Mouse (Mus musculus) neural tube, embryonic 13.5 days (tissue): Measurements from ENCODE around the gene Speg. TPM values are rescaled to one million over a fixed set of nuclear protein-coding genes. Genes with fewer than 3 reads are reported as not detected.

Source experiments
- ATAC-seq: fragments of 200-750 bp; cut with Nextera tagmentation; 2 replicates; pipeline ENCODE4 v1.8.0; 2017; ENCODE audit warnings: low read depth, mild to moderate bottlenecking, moderate TSS enrichment, moderate library complexity
- H3K27ac ChIP-seq: fragments of 300-500 bp; sonication (generic); replicated peaks from 2 replicates; pipeline ENCODE4 v1.5.1; 2015; ENCODE audit warnings: moderate library complexity, mild to moderate bottlenecking, inconsistent platforms
- H3K27me3 ChIP-seq: fragments of 300-500 bp; sonication (generic); 2 replicates; pipeline ENCODE4 v1.6.1; 2015; ENCODE audit warnings: mild to moderate bottlenecking, inconsistent platforms
- H3K36me3 ChIP-seq: fragments of 300-500 bp; sonication (generic); 2 replicates; pipeline ENCODE4 v1.6.1; 2015; ENCODE audit warnings: mild to moderate bottlenecking, inconsistent platforms
- H3K4me1 ChIP-seq: fragments of 300-500 bp; sonication (generic); replicated peaks from 2 replicates; pipeline ENCODE4 v1.6.1; 2015; ENCODE audit warnings: inconsistent platforms
- H3K4me2 ChIP-seq: fragments of 300-500 bp; sonication (generic); 2 replicates; pipeline ENCODE4 v1.6.1; 2015; ENCODE audit warnings: inconsistent platforms, mild to moderate bottlenecking, moderate library complexity
- H3K4me3 ChIP-seq: fragments of 300-500 bp; sonication (generic); 2 replicates; pipeline ENCODE4 v1.5.1; 2015; ENCODE audit warnings: mild to moderate bottlenecking, inconsistent platforms
- H3K9ac ChIP-seq: fragments of 300-500 bp; sonication (generic); 2 replicates; pipeline ENCODE4 v1.6.1; 2015; ENCODE audit warnings: moderate library complexity, mild to moderate bottlenecking, inconsistent platforms
- H3K9me3 ChIP-seq: fragments of 300-500 bp; sonication (generic); 2 replicates; pipeline ENCODE4 v1.6.1; 2016; ENCODE audit warnings: inconsistent platforms
- WGBS: fragments of 180-500 bp; shearing (Covaris S2); methylation state at CpG from one replicate; pipeline ENCODE4 v1.1.7; 2015; 5-methylcytosine and 5-hydroxymethylcytosine counted together
- polyA plus RNA-seq: library from polyadenylated mRNA; unstranded; fragments of >200 nt; fragmentation: Nextera tagmentation; extraction: Ambion mirVana; gene quantifications from 2 replicates; pipeline ENCODE4 v1.2.1, GENCODE M21; 2015

Gene Speg
- polyA plus RNA-seq, 1 experiment from 2014 or later: 21.4 TPM

GRCm38 (mm10) chr1:75435475-75436328 lies 60.6 kb downstream of the Speg start, which contains the start of gene Gmppa:
Gmppa (plus strand) TSS chr1:75435930.
- peak within 1 kb of the TSS; percentile 81 for H3K9ac ChIP-seq
- ATAC-seq: peak; percentile 81
- peaks cover 12% of the 10 kb centered on the region; the same call in 1 of the 2 replicates for H3K36me3 ChIP-seq
- no peaks in the 10 kb centered on the region for H3K9me3 ChIP-seq
- 7% methylated on average over 28 of the region's 28 CpGs for WGBS
- H3K4me3 ChIP-seq: peak within 1 kb of the TSS; percentile 58
- H3K27ac ChIP-seq: peak within 1 kb of the TSS; percentile 76
- H3K4me1 ChIP-seq: peaks cover 17% of the 10 kb centered on the region
- peak within 1 kb of the TSS; percentile 64 for H3K4me2 ChIP-seq
- H3K27me3 ChIP-seq: no peaks in the 10 kb centered on the region

DNA sequence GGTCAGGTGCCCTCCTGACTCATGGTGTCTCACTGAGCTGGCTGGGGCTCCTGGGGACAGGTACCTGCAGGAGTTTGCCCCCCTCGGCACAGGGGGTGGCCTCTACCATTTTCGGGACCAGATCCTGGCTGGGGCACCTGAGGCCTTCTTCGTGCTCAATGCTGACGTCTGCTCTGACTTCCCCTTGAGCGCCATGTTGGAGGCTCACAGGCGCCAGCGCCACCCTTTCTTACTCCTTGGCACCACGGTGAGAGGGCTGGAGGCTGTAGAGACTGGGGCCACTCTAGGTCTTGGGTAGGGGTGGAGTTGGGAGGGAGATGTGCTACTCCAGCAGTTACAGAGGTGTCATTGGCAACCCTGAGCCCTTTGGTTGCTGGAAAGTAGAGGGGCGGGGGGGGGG lies 63.7 kb downstream of the Speg start:
- H3K27ac ChIP-seq: no peak overlapping the region
- H3K4me2 ChIP-seq: no peak overlapping the region
- H3K9ac ChIP-seq: no peak overlapping the region
- no peaks in the 10 kb centered on the region for H3K27me3 ChIP-seq
- 0 out of 2 replicates have a peak, but pooled peaks cover 7% of the 10 kb centered on the region for H3K36me3 ChIP-seq
- no peak for ATAC-seq
- no peak overlapping the region for H3K4me3 ChIP-seq
- H3K9me3 ChIP-seq: no peaks in the 10 kb centered on the region
- WGBS: 85% methylated on average over 8 of the region's 9 CpGs
- peaks cover 42% of the 10 kb centered on the region for H3K4me1 ChIP-seq

GRCm38 (mm10) chr1:75440661-75441060 lies 65.6 kb downstream of the Speg start:
- H3K27ac ChIP-seq: 0 out of 2 replicates have a peak overlapping the region, but pooled peaks have one; percentile 42
- 0 out of 2 replicates have a peak, but pooled peaks cover 7% of the 10 kb centered on the region for H3K36me3 ChIP-seq
- no peaks in the 10 kb centered on the region for H3K27me3 ChIP-seq
- no peaks in the 10 kb centered on the region for H3K9me3 ChIP-seq
- H3K4me3 ChIP-seq: no peak overlapping the region
- peaks cover 61% of the 10 kb centered on the region for H3K4me1 ChIP-seq
- no peak overlapping the region for H3K4me2 ChIP-seq
- no peak overlapping the region for H3K9ac ChIP-seq
- 83% methylated on average over 7 of the region's 7 CpGs for WGBS
- ATAC-seq: no peak

DNA sequence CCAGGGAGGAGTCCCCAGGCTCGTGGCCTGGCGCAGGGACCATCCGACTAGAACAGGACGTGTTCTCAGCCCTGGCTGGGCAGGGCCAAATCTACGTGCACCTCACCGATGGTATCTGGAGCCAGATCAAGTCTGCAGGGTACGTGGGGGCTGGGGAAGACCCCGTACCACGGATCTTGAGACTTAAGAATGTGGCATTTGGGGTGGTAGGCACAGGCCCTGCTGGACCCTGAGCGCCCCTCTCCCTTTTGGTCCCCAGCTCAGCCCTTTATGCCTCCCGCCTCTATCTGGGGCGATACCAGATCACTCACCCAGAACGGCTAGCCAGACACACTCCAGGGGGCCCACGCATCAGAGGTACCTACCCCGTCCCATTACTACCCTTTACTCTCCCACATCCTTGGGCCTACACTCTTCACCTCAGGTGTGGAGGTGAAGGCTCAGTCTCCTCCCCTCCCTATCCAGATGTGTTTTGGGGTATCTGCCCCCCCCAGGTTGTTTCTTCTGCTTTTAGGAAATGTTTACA lies 66.4 kb downstream of the Speg start:
- H3K4me2 ChIP-seq: no peak overlapping the region
- no peaks in the 10 kb centered on the region for H3K9me3 ChIP-seq
- no peak overlapping the region for H3K9ac ChIP-seq
- peak overlapping the region; percentile 92; the same call in 1 of the 2 replicates for H3K27ac ChIP-seq
- ATAC-seq: no peak
- H3K4me1 ChIP-seq: peaks cover 64% of the 10 kb centered on the region
- 84% methylated on average over 15 of the region's 15 CpGs for WGBS
- 0 out of 2 replicates have a peak, but pooled peaks cover 7% of the 10 kb centered on the region for H3K36me3 ChIP-seq
- H3K27me3 ChIP-seq: no peaks in the 10 kb centered on the region
- no peak overlapping the region for H3K4me3 ChIP-seq

DNA sequence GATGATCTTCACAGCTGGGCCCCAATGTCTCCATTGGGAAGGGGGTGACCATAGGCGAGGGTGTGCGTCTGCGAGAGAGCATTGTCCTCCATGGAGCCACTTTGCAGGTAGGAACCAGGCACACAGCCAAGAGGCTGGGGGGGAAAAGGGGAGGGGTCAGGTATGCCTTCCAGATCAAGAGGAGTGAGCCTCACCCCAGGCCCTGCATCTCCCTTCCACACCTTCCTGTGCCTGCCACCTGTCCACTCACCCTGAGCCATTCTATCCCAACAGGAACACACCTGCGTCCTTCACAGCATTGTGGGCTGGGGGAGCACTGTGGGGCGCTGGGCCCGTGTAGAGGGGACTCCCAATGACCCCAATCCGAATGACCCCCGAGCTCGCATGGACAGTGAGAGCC lies 67.1 kb downstream of the Speg start:
- no peak for ATAC-seq
- peaks cover 64% of the 10 kb centered on the region for H3K4me1 ChIP-seq
- peak overlapping the region; percentile 92 for H3K27ac ChIP-seq
- no peak overlapping the region for H3K4me2 ChIP-seq
- no peaks in the 10 kb centered on the region for H3K27me3 ChIP-seq
- no peaks in the 10 kb centered on the region for H3K9me3 ChIP-seq
- H3K4me3 ChIP-seq: no peak overlapping the region
- H3K9ac ChIP-seq: no peak overlapping the region
- 73% methylated on average over 9 of the region's 9 CpGs for WGBS
- H3K36me3 ChIP-seq: 0 out of 2 replicates have a peak, but pooled peaks cover 7% of the 10 kb centered on the region

- Histone ChIP-seq H3K9me3 (no peaks in the 10 kb centered on the region), H3K27ac (peak overlapping the region; percentile 92), H3K27me3 (no peaks in the 10 kb centered on the region), H3K9ac (0 out of 2 replicates have a peak overlapping the region, but pooled peaks have one; percentile 53), H3K4me3 (no peak overlapping the region), H3K4me2 (peak overlapping the region; percentile 27; the same call in 1 of the 2 replicates), H3K36me3 (0 out of 2 replicates have a peak, but pooled peaks cover 7% of the 10 kb centered on the region), H3K4me1 (peaks cover 69% of the 10 kb centered on the region)
- 0 out of 2 replicates have a peak, but pooled peaks have one; percentile 4 for ATAC-seq
- 18% methylated on average over 8 of the region's 8 CpGs for WGBS
Observed at GRCm38 (mm10) chr1:75442811-75443210, 67.7 kb downstream of the Speg start.

- Histone ChIP-seq H3K4me2 (peak overlapping the region; percentile 27), H3K27ac (peak overlapping the region; percentile 92), H3K9ac (peak overlapping the region; percentile 53), H3K4me3 (no peak overlapping the region), H3K9me3 (no peaks in the 10 kb centered on the region), H3K27me3 (no peaks in the 10 kb centered on the region; the same call in 1 of the 2 replicates), H3K36me3 (0 out of 2 replicates have a peak, but pooled peaks cover 7% of the 10 kb centered on the region), H3K4me1 (peaks cover 75% of the 10 kb centered on the region)
- ATAC-seq: peak; percentile 16; the same call in 1 of the 2 replicates
- WGBS: 12% methylated on average over 13 of the region's 13 CpGs
Observed at GRCm38 (mm10) chr1:75443247-75444024, 68.3 kb downstream of the Speg start.

- Histone ChIP-seq H3K9me3 (no peaks in the 10 kb centered on the region), H3K9ac (peak overlapping the region; percentile 53; the same call in 1 of the 2 replicates), H3K4me1 (peaks cover 81% of the 10 kb centered on the region), H3K4me2 (peak overlapping the region; percentile 71; the same call in 1 of the 2 replicates), H3K27ac (peak overlapping the region; percentile 92), H3K36me3 (0 out of 2 replicates have a peak, but pooled peaks cover 7% of the 10 kb centered on the region), H3K4me3 (no peak overlapping the region), H3K27me3 (peaks cover 4% of the 10 kb centered on the region)
- WGBS: 14% methylated on average over 3 of the region's 3 CpGs
- ATAC-seq: no peak
Observed at GRCm38 (mm10) chr1:75444208-75444607, 69.1 kb downstream of the Speg start.

GRCm38 (mm10) chr1:75445141-75445701 lies 70.1 kb downstream of the Speg start:
- peak; percentile 15 for ATAC-seq
- peak overlapping the region; percentile 47 for H3K9ac ChIP-seq
- 7% methylated on average over 9 of the region's 9 CpGs for WGBS
- H3K9me3 ChIP-seq: no peaks in the 10 kb centered on the region
- peaks cover 14% of the 10 kb centered on the region for H3K27me3 ChIP-seq
- H3K4me2 ChIP-seq: peak overlapping the region; percentile 71
- 0 out of 2 replicates have a peak, but pooled peaks cover 7% of the 10 kb centered on the region for H3K36me3 ChIP-seq
- H3K27ac ChIP-seq: peak overlapping the region; percentile 92
- no peak overlapping the region for H3K4me3 ChIP-seq
- peaks cover 90% of the 10 kb centered on the region for H3K4me1 ChIP-seq

DNA sequence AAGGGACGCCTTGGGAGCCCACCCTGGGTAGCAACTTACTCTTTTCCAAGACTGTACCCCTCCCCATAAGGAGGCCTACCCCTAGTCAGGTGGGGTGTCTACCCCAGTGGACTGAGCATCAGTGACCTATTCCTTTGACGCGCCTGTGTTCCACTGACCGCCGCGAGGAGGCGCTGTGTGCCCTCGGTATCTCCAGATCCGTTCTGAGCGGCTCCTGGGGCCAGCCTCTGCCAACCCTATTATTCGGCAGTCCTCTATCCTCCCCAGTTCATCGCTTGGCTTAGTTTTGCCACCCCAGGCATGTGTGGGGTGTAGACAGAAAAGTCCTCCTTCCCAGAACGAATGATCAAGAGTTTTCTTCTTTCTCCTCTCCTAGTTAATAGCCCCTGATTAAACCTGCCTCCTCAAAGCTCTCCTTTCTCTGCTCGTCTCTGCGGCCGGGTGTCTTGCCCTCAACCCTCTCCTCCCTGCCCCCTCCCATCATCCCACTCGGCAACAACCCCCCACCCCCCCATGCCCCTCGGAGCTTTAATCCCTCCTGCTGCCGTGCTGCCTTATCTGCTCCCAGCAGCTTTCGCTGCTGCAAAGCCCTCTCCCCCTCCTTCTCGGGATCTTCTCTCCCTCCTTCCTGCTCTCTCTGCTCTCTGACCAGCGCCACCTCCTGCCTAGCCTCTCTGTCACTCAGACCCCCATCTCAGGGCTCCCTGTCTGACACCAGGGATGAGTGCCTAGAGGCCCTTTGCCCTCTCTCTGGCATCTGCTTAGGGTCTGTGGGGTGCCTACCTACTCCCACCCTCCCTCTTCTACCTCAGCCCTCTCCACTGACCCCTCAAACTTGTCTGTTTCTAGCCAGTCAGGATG lies 70.9 kb downstream of the Speg start:
- peaks cover 97% of the 10 kb centered on the region for H3K4me1 ChIP-seq
- ATAC-seq: peak; percentile 10; the same call in 1 of the 2 replicates
- peaks cover 21% of the 10 kb centered on the region for H3K27me3 ChIP-seq
- peak overlapping the region; percentile 71 for H3K4me2 ChIP-seq
- H3K9me3 ChIP-seq: no peaks in the 10 kb centered on the region
- H3K27ac ChIP-seq: peak overlapping the region; percentile 92
- no peaks in the 10 kb centered on the region for H3K36me3 ChIP-seq
- H3K9ac ChIP-seq: peak overlapping the region; percentile 60
- 2% methylated on average over 22 of the region's 22 CpGs for WGBS
- no peak overlapping the region for H3K4me3 ChIP-seq
